Mouse (Mus musculus) liver, embryonic 16.5 days (tissue): ENCODE measurements around the gene Kcna6. TPM values are rescaled to one million over a fixed set of nuclear protein-coding genes. Genes with fewer than 3 reads are reported as not detected.

ENCODE experiments used
- ATAC-seq: fragments of 200-750 bp; cut with Nextera tagmentation; 2 replicates; pipeline ENCODE4 v1.8.0; 2017; ENCODE audit warnings: low read depth, mild to moderate bottlenecking, moderate number of reproducible peaks, moderate library complexity
- H3K27ac ChIP-seq: fragments of 300-500 bp; sonication (generic); 2 replicates; pipeline ENCODE4 v1.5.1; 2014; ENCODE audit warnings: mild to moderate bottlenecking, low read length
- H3K27me3 ChIP-seq: fragments of 300-500 bp; sonication (generic); 2 replicates; pipeline ENCODE4 v1.6.1; 2014; ENCODE audit warnings: low read depth, low read length, mixed read lengths; ENCODE audit not compliant: control insufficient read depth, insufficient read depth
- H3K36me3 ChIP-seq: fragments of 300-500 bp; sonication (generic); 2 replicates; pipeline ENCODE4 v1.6.1; 2014; ENCODE audit warnings: mild to moderate bottlenecking; ENCODE audit not compliant: control insufficient read depth, insufficient read depth
- H3K4me1 ChIP-seq: fragments of 300-500 bp; sonication (generic); 2 replicates; pipeline ENCODE4 v1.6.1; 2014; ENCODE audit warnings: low read depth, low read length, mixed read lengths; ENCODE audit not compliant: control insufficient read depth
- H3K4me2 ChIP-seq: fragments of 300-500 bp; sonication (generic); 2 replicates; pipeline ENCODE4 v1.6.1; 2014; ENCODE audit warnings: low read depth, low read length, mixed read lengths
- H3K4me3 ChIP-seq: fragments of 300-500 bp; sonication (generic); 2 replicates; pipeline ENCODE4 v1.5.1; 2014; ENCODE audit warnings: low read depth, mild to moderate bottlenecking, low read length
- H3K9ac ChIP-seq: fragments of 300-500 bp; sonication (generic); 2 replicates; pipeline ENCODE4 v1.6.1; 2014; ENCODE audit warnings: low read depth, low read length
- H3K9me3 ChIP-seq: fragments of 300-500 bp; sonication (generic); replicated peaks from 2 replicates; pipeline ENCODE4 v1.6.1; 2016; ENCODE audit warnings: low read length; ENCODE audit not compliant: control insufficient read depth
- WGBS: fragments of 180-500 bp; shearing (Covaris S2); extraction: QIAGEN DNeasy Blood & Tissue Kit; methylation state at CpG from one replicate; pipeline ENCODE4 v1.1.7; 2014; ENCODE audit not compliant: insufficient replicate concordance; 5-methylcytosine and 5-hydroxymethylcytosine counted together
- polyA plus RNA-seq: library from polyadenylated mRNA; unstranded; fragments of >200 nt; fragmentation: Nextera tagmentation; extraction: Ambion mirVana; gene quantifications from 2 replicates; pipeline ENCODE4 v1.2.1, GENCODE M21; 2015

The Kcna6 gene
- polyA plus RNA-seq, 1 experiment from 2014 or later = 0.05 TPM

DNA sequence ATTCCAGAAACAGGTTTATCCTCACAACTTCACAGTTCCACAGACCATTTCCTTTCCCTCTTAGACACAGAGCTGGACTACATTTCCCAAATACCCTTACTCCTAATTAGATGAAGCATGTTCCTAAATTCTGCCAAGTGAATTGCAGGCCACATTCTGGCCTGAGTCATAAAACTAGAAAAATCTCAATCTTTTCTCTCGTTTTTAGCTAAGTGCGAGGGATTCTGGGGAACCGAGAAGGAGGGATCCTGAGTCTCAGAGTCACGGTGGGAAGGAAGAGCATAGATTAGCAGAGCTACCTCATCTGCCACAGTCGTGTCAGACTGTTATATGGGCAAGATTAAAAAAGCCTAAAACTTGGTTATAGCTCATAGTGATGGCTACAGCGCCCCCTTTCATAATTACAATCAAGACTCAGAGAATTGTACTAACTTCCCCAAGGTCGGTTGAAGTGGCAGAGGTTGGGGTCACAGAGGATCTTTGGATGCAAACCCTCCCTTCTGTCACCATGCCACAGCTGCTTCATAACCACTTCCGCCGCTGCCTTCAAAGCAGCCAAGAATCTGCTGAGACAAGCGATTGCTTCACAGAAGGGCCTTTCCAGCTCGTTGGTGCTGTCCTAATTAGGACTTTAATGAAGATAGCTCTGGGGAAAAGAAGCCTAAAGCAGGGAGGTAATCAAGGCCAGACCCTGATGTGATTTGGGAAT, 28.6 kb upstream of the Kcna6 start:
- no peaks in the 10 kb centered on the region for H3K36me3 ChIP-seq
- no peaks in the 10 kb centered on the region for H3K27me3 ChIP-seq
- H3K4me1 ChIP-seq = no peaks in the 10 kb centered on the region
- 58% methylated on average over 11 of the region's 11 CpGs for WGBS
- no peaks in the 10 kb centered on the region for H3K9me3 ChIP-seq
- no peak overlapping the region for H3K9ac ChIP-seq
- no peak overlapping the region for H3K4me3 ChIP-seq
- no peak overlapping the region for H3K4me2 ChIP-seq
- ATAC-seq = no peak
- H3K27ac ChIP-seq = no peak overlapping the region

DNA sequence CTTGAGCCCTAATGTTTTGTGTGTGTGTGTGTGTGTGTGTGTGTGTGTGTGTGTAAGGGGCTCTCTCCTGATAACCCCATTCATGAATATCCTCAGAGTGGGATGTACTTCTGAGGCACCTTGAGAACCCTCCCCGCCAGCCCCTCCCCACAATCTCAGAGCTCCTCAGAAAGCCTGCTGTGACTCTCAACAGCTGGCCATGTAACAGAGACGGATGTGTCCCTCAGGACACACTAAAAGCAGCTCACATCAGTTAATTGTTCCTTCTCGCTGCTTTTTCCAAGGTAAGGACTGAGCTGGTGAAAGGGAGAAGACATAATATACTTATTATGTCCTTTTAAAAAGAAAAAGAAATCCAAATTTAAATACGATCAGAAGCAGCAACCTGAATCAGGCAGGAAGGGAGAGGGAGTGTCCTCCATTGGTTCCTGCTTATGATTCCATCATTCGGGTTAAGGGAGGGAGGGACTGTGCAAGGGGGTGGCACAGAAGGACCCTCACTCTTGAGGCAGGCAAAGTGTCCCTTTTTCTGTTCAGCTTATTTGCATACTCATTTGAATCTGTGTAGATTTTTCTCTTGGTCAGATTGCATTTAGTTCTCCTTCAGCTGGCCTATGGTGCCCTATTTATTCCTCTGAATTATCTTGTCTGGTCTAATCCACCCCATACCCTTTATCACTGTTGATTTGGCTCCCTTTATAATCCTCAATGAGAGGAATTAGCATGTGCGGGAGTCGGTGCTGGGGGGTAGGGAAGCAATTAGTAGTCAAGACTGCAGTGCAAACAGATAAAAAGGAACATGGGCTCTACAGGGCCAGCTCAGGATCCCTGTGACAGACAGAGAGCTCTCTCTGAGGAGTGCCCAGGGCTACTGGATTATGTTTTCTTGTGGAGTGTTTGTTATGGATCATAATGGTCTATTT, 27.4 kb upstream of the Kcna6 start:
- no peaks in the 10 kb centered on the region for H3K36me3 ChIP-seq
- ATAC-seq = no peak
- no peaks in the 10 kb centered on the region for H3K9me3 ChIP-seq
- no peak overlapping the region for H3K4me3 ChIP-seq
- no peak overlapping the region for H3K4me2 ChIP-seq
- no peak overlapping the region for H3K27ac ChIP-seq
- H3K4me1 ChIP-seq = no peaks in the 10 kb centered on the region
- no peak overlapping the region for H3K9ac ChIP-seq
- 36% methylated on average over 7 of the region's 7 CpGs for WGBS
- no peaks in the 10 kb centered on the region for H3K27me3 ChIP-seq

DNA sequence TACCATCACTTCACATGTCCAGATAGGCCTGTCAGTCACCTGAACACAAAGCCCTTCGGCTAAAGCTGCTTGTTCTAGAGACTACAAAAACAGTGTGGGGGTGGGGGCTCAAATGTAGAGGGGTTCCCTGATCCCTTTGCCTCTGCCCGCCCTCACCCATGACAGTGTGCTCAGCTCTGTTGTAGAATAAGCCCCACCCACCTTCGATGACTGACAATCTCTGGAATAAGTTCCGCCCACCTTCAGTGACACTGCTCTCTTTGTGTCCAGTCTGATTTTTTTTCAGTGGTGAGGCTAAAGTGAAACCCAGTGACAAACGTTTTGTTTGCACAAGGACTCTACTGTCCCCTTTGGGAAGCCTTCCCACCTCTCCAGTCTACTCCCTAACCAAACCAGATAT, 26.1 kb upstream of the Kcna6 start:
- no peak overlapping the region for H3K27ac ChIP-seq
- no peaks in the 10 kb centered on the region for H3K9me3 ChIP-seq
- no peak for ATAC-seq
- H3K27me3 ChIP-seq = no peaks in the 10 kb centered on the region
- H3K4me3 ChIP-seq = no peak overlapping the region
- H3K4me2 ChIP-seq = no peak overlapping the region
- H3K9ac ChIP-seq = no peak overlapping the region
- H3K4me1 ChIP-seq = no peaks in the 10 kb centered on the region
- WGBS = 39% methylated on average over 5 of the region's 5 CpGs
- no peaks in the 10 kb centered on the region for H3K36me3 ChIP-seq

DNA sequence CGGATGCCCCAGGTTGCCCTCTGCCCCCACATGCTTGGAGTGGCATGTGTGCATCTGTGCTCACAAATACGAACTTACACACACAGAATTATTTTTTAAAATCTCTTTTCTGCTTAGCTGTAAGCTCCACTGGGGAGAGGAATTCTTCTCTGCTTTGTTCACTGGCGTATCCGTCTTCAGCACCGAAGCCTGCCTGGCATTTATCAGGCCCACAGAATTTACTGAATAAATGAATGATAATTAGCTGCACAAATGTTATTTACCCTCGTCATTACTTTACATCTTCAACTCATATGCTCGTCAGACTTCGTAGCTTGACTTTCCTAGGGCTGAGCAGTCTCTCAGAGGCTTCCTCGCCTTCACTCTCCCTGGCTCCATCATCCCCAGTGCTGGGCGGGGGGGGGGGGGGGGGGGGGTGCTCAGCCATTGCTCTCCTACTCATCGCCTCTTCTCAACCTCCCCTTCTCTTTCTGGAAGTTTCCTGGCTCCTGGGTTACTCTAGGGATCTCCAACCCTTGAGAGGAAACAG, 24.2 kb upstream of the Kcna6 start:
- no peak overlapping the region for H3K4me2 ChIP-seq
- H3K27me3 ChIP-seq = no peaks in the 10 kb centered on the region
- no peaks in the 10 kb centered on the region for H3K4me1 ChIP-seq
- no peak overlapping the region for H3K4me3 ChIP-seq
- no peak overlapping the region for H3K27ac ChIP-seq
- no peaks in the 10 kb centered on the region for H3K36me3 ChIP-seq
- 61% methylated on average over 11 of the region's 11 CpGs for WGBS
- H3K9ac ChIP-seq = no peak overlapping the region
- no peak for ATAC-seq
- no peaks in the 10 kb centered on the region for H3K9me3 ChIP-seq

DNA sequence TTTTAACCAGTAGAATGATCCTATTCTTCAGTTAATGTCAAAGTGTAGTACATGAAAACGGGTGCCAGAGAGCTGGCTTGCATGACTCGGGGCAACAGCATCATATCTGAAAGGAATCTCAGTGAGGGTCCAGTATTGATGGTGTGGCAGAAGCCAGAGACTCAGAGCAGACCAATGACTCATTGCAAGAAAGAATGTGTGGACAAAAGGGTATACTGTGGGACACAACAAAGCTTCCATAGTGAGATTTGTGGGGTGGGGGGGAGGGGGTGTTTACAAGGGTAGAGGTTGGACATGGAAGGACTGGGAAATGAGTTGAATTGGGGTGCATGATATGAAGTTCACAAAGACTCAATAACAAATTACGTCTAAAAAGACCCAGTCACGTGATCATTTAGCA, 20.9 kb upstream of the Kcna6 start:
- H3K4me1 ChIP-seq = no peaks in the 10 kb centered on the region
- no peak overlapping the region for H3K4me2 ChIP-seq
- no peaks in the 10 kb centered on the region for H3K9me3 ChIP-seq
- H3K4me3 ChIP-seq = no peak overlapping the region
- no peaks in the 10 kb centered on the region for H3K27me3 ChIP-seq
- no peak overlapping the region for H3K9ac ChIP-seq
- H3K36me3 ChIP-seq = no peaks in the 10 kb centered on the region
- WGBS = 56% methylated on average over 4 of the region's 4 CpGs
- no peak overlapping the region for H3K27ac ChIP-seq
- ATAC-seq = no peak

DNA sequence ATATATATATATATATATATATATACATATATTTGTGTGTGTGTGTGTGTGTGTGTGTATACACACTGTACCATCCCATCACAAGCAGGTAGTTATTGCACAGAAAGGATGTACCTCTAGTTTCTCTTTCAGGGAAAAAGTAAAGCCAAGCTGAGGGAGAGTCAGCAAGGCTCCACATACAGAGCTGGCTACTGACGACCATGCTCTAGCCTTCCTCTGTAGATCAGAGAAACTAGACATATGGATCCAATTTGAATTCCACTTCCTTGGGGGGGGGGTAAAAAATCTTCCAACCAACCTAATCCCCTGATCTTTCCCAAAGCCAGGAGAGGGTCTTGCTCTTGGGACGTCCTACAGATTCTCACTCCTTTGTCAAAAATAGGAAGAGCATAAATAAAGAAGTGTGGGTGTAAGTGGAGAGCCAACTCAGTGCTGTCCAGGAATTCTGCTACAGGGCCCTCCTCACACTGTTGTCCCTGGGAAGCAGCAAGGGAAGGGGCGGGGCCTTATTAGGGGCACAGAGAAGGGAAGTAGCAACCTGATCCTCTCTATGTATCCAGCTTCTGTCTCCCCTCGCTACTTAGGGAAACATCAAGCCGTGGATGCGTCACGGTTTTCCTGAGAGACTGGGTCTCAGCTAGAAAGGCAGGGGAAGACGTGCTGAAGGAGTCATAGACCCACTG, 15.4 kb upstream of the Kcna6 start:
- 33% methylated on average over 8 of the region's 8 CpGs for WGBS
- H3K4me2 ChIP-seq = no peak overlapping the region
- no peak for ATAC-seq

DNA sequence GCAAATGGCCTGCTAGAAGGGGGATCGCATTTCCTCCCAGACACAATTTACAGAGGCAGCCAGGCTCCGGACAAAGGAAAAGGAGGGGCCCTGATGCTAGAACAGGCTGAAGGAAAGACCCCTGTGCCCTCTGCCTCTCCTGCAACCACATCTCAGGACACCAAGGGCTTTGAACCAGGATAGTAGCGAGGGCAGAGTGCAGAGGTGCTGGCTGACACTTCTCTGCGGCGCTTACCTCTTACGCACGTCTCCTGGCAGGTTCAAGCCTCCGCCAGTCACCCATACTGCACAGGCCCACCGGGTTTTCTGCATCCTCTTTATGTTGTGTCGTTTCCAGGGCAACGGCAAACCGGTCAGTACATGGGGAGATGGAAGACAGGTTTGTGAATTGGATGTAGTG, 12.0 kb upstream of the Kcna6 start:
- H3K4me1 ChIP-seq = no peaks in the 10 kb centered on the region
- no peaks in the 10 kb centered on the region for H3K9me3 ChIP-seq
- H3K27me3 ChIP-seq = no peaks in the 10 kb centered on the region
- H3K36me3 ChIP-seq = no peaks in the 10 kb centered on the region
- no peak for ATAC-seq
- H3K4me3 ChIP-seq = no peak overlapping the region
- no peak overlapping the region for H3K4me2 ChIP-seq
- H3K27ac ChIP-seq = no peak overlapping the region
- WGBS = 48% methylated on average over 12 of the region's 12 CpGs
- H3K9ac ChIP-seq = no peak overlapping the region

More for the DNA sequence above, 15.4 kb upstream of the Kcna6 start:
- Histone ChIP-seq H3K4me3 (no peak overlapping the region), H3K4me1 (no peaks in the 10 kb centered on the region), H3K9me3 (no peaks in the 10 kb centered on the region), H3K9ac (no peak overlapping the region), H3K27ac (no peak overlapping the region), H3K27me3 (no peaks in the 10 kb centered on the region), H3K36me3 (no peaks in the 10 kb centered on the region)

DNA sequence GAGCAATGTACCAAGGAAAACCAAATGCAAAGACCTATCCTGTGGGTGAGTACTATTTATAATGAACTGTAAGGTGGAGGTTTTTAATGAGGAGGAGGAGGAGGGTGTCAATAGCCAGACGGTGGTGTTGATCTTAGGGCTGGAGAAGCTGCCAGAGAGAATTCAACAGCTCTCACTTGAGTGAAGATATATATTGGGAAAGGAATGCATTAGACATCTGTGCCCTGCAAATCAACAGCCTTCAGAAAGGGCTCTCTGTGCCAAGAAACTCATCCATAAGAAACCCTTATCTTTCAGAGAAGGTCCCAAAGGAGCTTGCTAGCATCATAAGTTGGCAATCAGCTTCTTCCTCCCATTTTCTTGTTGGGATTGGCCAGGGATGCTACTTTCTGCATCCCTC, 5.4 kb upstream of the Kcna6 start:
- Histone ChIP-seq H3K9ac (no peak overlapping the region), H3K27ac (no peak overlapping the region), H3K4me3 (no peak overlapping the region), H3K4me2 (no peak overlapping the region), H3K9me3 (no peaks in the 10 kb centered on the region; the same call in 1 of the 2 replicates), H3K27me3 (peaks cover 2% of the 10 kb centered on the region), H3K36me3 (no peaks in the 10 kb centered on the region), H3K4me1 (no peaks in the 10 kb centered on the region)
- 58% methylated on average over 1 of the region's 1 CpGs for WGBS
- ATAC-seq = no peak
